10 mouse cellular contexts compared by ENCODE assay signal in genomic region chr3:34196451-34197162, GRCm38 (mm10).
A peak's percentile ranks its signal among the peaks of the same experiment; 100 is the strongest.
DNase-seq lines count a peak whose midpoint lies in the region; ATAC-seq lines count a peak whose summit lies in the region.
"Had no signal": no experiment of that assay in that cellular context is flagged by ENCODE, and none has a peak within 500 bp of the region (broad histone marks: within the 10 kb centered on the region; RNA-seq: fewer than 3 reads in every experiment).

No protein-coding gene starts in this region.

- peak overlapping the region; percentile 3; the same call in 1 of the 2 replicates for H3K27ac ChIP-seq in intestine, embryonic 14.5 days (ENCODE audit: low read depth)
- no peak overlapping the region for H3K27ac ChIP-seq in intestine, embryonic 16.5 days (ENCODE audit: low read length)
- 0 out of 2 replicates have a peak overlapping the region, but pooled peaks have one; percentile 12 for H3K27ac ChIP-seq in embryonic facial prominence, embryonic 10.5 days (replicated peaks)
- no peak overlapping the region; the same call in 1 of the 2 replicates for H3K27ac ChIP-seq in hindbrain, embryonic 14.5 days
- 0 out of 2 replicates have a peak overlapping the region, but pooled peaks have one; percentile 37 for H3K27ac ChIP-seq in neural tube, embryonic 12.5 days

- H3K4me2 ChIP-seq in intestine, embryonic 14.5 days (ENCODE audit: low read length) = no peak overlapping the region; the same call in 1 of the 2 replicates
- no peak overlapping the region for H3K4me2 ChIP-seq in intestine, embryonic 16.5 days (ENCODE audit: low read depth, low read length)
- peak overlapping the region; percentile 23 for H3K4me2 ChIP-seq in hindbrain, embryonic 14.5 days (replicated peaks)
- H3K4me2 ChIP-seq in neural tube, embryonic 12.5 days (replicated peaks) = peak overlapping the region; percentile 55

- 37% methylated on average over 22 of the region's 22 CpGs for WGBS in intestine, embryonic 14.5 days
- WGBS in intestine, embryonic 16.5 days = 34% methylated on average over 22 of the region's 22 CpGs
- 26% methylated on average over 22 of the region's 22 CpGs for WGBS in embryonic facial prominence, embryonic 10.5 days
- WGBS in hindbrain, embryonic 14.5 days = 22% methylated on average over 22 of the region's 22 CpGs
- WGBS in neural tube, embryonic 12.5 days = 18% methylated on average over 22 of the region's 22 CpGs

- H3K36me3 ChIP-seq in intestine, embryonic 14.5 days (ENCODE audit: control insufficient read depth, insufficient read depth, low read length) = no peaks in the 10 kb centered on the region
- no peaks in the 10 kb centered on the region for H3K36me3 ChIP-seq in intestine, embryonic 16.5 days (ENCODE audit: control insufficient read depth, insufficient read depth, low read length)
- no peaks in the 10 kb centered on the region for H3K36me3 ChIP-seq in embryonic facial prominence, embryonic 10.5 days (replicated peaks)
- no peaks in the 10 kb centered on the region for H3K36me3 ChIP-seq in hindbrain, embryonic 14.5 days (replicated peaks; ENCODE audit: control insufficient read depth, insufficient read depth)
- no peaks in the 10 kb centered on the region for H3K36me3 ChIP-seq in neural tube, embryonic 12.5 days

- peak overlapping the region; percentile 6; the same call in 1 of the 2 replicates for H3K9ac ChIP-seq in intestine, embryonic 14.5 days (ENCODE audit: low read length)
- H3K9ac ChIP-seq in intestine, embryonic 16.5 days (ENCODE audit: low read depth, low read length) = no peak overlapping the region
- no peak overlapping the region for H3K9ac ChIP-seq in hindbrain, embryonic 14.5 days
- peak overlapping the region; percentile 22; the same call in 1 of the 2 replicates for H3K9ac ChIP-seq in neural tube, embryonic 12.5 days

- ATAC-seq in intestine, embryonic 14.5 days (replicated peaks; ENCODE audit: low FRiP score, low TSS enrichment, low read depth) = no peak
- ATAC-seq in intestine, embryonic 16.5 days = no peak
- ATAC-seq in hindbrain, embryonic 14.5 days (ENCODE audit: low FRiP score) = no peak
- peak; percentile 59; the same call in 1 of the 2 replicates for ATAC-seq in neural tube, embryonic 12.5 days (ENCODE audit: low FRiP score, low read depth)
- ATAC-seq in megakaryocyte progenitor cell, adult 5-6 weeks (replicated peaks; ENCODE audit: poor library complexity) = no peak

- H3K27me3 ChIP-seq in intestine, embryonic 14.5 days (replicated peaks; ENCODE audit: control insufficient read depth, insufficient read depth, low read length) = peaks cover 8% of the 10 kb centered on the region
- H3K27me3 ChIP-seq in intestine, embryonic 16.5 days (replicated peaks; ENCODE audit: control insufficient read depth, insufficient read depth, low read length) = peaks cover 3% of the 10 kb centered on the region
- H3K27me3 ChIP-seq in embryonic facial prominence, embryonic 10.5 days (replicated peaks; ENCODE audit: low read depth, poor library complexity, severe bottlenecking) = peaks cover 34% of the 10 kb centered on the region
- no peaks in the 10 kb centered on the region; the same call in 1 of the 2 replicates for H3K27me3 ChIP-seq in hindbrain, embryonic 14.5 days (ENCODE audit: control insufficient read depth, insufficient read depth, low read length)
- no peaks in the 10 kb centered on the region for H3K27me3 ChIP-seq in neural tube, embryonic 12.5 days (replicated peaks)
- H3K27me3 ChIP-seq: CH12.LX had no signal

- DNase-seq in intestine, embryonic 14.5 days (ENCODE audit: low spot score) = no peak
- no peak for DNase-seq in embryonic facial prominence, embryonic 10.5 days (ENCODE audit: low spot score)
- peak; percentile 31 for DNase-seq in hindbrain, embryonic 14.5 days (ENCODE audit: low spot score)
- no peak for DNase-seq in cerebellum, adult 8-10 months
- no peak for DNase-seq in frontal cortex, postnatal 25 days (ENCODE audit: low spot score in 2 of 2)
- DNase-seq: lung, postnatal 14 days had no signal

- H3K4me1 ChIP-seq in intestine, embryonic 14.5 days (replicated peaks; ENCODE audit: control insufficient read depth, insufficient read depth, low read length) = no peaks in the 10 kb centered on the region
- no peaks in the 10 kb centered on the region for H3K4me1 ChIP-seq in intestine, embryonic 16.5 days (ENCODE audit: control insufficient read depth, insufficient read depth, low read length)
- H3K4me1 ChIP-seq in embryonic facial prominence, embryonic 10.5 days = peaks cover 18% of the 10 kb centered on the region
- H3K4me1 ChIP-seq in hindbrain, embryonic 14.5 days (replicated peaks; ENCODE audit: control insufficient read depth, insufficient read depth, low read length) = no peaks in the 10 kb centered on the region
- H3K4me1 ChIP-seq in neural tube, embryonic 12.5 days = peaks cover 10% of the 10 kb centered on the region; the same call in 1 of the 2 replicates

- H3K4me3 ChIP-seq in intestine, embryonic 14.5 days (ENCODE audit: low read depth, low read length) = no peak overlapping the region
- H3K4me3 ChIP-seq in intestine, embryonic 16.5 days (ENCODE audit: low read length) = no peak overlapping the region
- H3K4me3 ChIP-seq in embryonic facial prominence, embryonic 10.5 days = peak overlapping the region; percentile 35; the same call in 1 of the 2 replicates
- peak overlapping the region; percentile 1; the same call in 1 of the 2 replicates for H3K4me3 ChIP-seq in hindbrain, embryonic 14.5 days (replicated peaks; ENCODE audit: low read length)
- peak overlapping the region; percentile 25 for H3K4me3 ChIP-seq in neural tube, embryonic 12.5 days

- no peaks in the 10 kb centered on the region for H3K9me3 ChIP-seq in intestine, embryonic 14.5 days (ENCODE audit: control insufficient read depth, low read length)
- H3K9me3 ChIP-seq in intestine, embryonic 16.5 days (ENCODE audit: control insufficient read depth, low read length) = no peaks in the 10 kb centered on the region
- H3K9me3 ChIP-seq in embryonic facial prominence, embryonic 10.5 days = no peaks in the 10 kb centered on the region
- no peaks in the 10 kb centered on the region for H3K9me3 ChIP-seq in hindbrain, embryonic 14.5 days (ENCODE audit: control insufficient read depth, low read length)
- no peaks in the 10 kb centered on the region for H3K9me3 ChIP-seq in neural tube, embryonic 12.5 days

Comparison
In these comparisons a context has a peak if more than half of its experiments do, and no peak if none do; other contexts are left out.
1. H3K27ac ChIP-seq: peak in intestine, embryonic 14.5 days (single experiment), embryonic facial prominence, embryonic 10.5 days (single experiment) and neural tube, embryonic 12.5 days (single experiment); none in intestine, embryonic 16.5 days (single experiment) and hindbrain, embryonic 14.5 days (single experiment).
2. H3K9ac ChIP-seq: peak in intestine, embryonic 14.5 days (single experiment) and neural tube, embryonic 12.5 days (single experiment); none in intestine, embryonic 16.5 days (single experiment) and hindbrain, embryonic 14.5 days (single experiment).
3. H3K4me2 ChIP-seq: peak in hindbrain, embryonic 14.5 days (single experiment) and neural tube, embryonic 12.5 days (single experiment); none in intestine, embryonic 14.5 days (single experiment) and intestine, embryonic 16.5 days (single experiment).
4. H3K4me3 ChIP-seq: peak in embryonic facial prominence, embryonic 10.5 days (single experiment), hindbrain, embryonic 14.5 days (single experiment) and neural tube, embryonic 12.5 days (single experiment); none in intestine, embryonic 14.5 days (single experiment) and intestine, embryonic 16.5 days (single experiment).